Comparison of ENCODE assay signal across 26 mouse cellular contexts in the genomic region with DNA sequence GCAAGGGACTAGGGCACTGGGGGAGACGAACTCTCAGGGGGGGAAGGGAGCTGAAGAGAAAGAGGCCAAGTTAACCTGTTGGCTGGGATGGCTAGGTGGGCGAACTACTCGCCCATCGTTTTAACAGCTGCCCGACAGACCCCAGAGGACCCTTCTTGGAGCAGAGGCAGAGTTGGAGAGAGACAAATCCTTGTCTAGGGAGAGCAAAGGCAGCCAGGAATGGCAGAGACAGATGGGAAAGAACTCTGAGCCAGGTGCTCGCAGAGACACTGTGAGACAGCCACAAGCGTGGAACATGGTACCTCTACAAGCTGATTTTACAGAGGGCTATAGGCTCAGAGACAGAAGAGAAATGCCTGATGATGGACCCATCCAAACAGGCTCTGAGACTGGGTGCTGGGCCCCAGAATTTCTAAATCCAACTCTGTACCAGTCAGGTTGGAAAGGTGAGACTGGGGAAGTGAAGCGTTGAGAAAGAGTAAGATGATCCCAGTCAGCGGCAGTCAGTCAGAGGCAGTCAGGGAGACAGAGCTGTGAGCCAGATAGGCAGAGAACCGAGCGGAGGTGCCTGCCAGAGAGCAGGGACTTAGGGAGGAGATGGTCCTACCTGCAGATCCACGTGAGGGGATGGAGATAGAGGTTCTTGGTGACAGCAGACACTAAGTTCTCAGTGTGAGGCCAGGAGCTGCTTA. TPM values are rescaled to one million over a fixed set of nuclear protein-coding genes. Genes with fewer than 3 reads are reported as not detected.
A peak's percentile ranks its signal among the peaks of the same experiment; 100 is the strongest.
DNase-seq lines count a peak whose midpoint lies in the region; ATAC-seq and TF ChIP-seq lines count a peak whose summit lies in the region.
"Had no signal": no experiment of that assay in that cellular context is flagged by ENCODE, and none has a peak within 500 bp of the region (broad histone marks: within the 10 kb centered on the region; RNA-seq: fewer than 3 reads in every experiment).

A gene (minus strand): TSS at position 667 of the 692 bp plus-strand sequence.

- H3K27me3 ChIP-seq in forebrain, embryonic 16.5 days (replicated peaks; ENCODE audit: control insufficient read depth, insufficient read depth, low read length), result peaks cover 19% of the 10 kb centered on the region
- peaks cover 35% of the 10 kb centered on the region for H3K27me3 ChIP-seq in forebrain, embryonic 11.5 days (ENCODE audit: control insufficient read depth, insufficient read depth, low read length)
- H3K27me3 ChIP-seq in thymus, adult 2 months (ENCODE audit: control insufficient read depth, insufficient read depth, low read length), result peaks cover 3% of the 10 kb centered on the region; the same call in 1 of the 2 replicates
- H3K27me3 ChIP-seq in stomach, postnatal 0 days (ENCODE audit: control insufficient read depth, insufficient read depth, low read length), result peaks cover 8% of the 10 kb centered on the region; the same call in 1 of the 2 replicates

- TF ChIP-seq CTCF in thymus, adult 2 months (IDR thresholded peaks at IDR 0.05; ENCODE audit: borderline replicate concordance, control insufficient read depth, extremely low read depth, insufficient read depth, low read length, poor library complexity), result no peak
- TF ChIP-seq CTCF in stomach, postnatal 0 days (IDR thresholded peaks at IDR 0.05; ENCODE audit: low read depth), result no peak

- no peak within 1 kb of the TSS for H3K4me3 ChIP-seq in forebrain, embryonic 16.5 days (replicated peaks; ENCODE audit: low read length)
- no peak within 1 kb of the TSS for H3K4me3 ChIP-seq in forebrain, embryonic 11.5 days (ENCODE audit: low read depth, low read length)
- no peak within 1 kb of the TSS for H3K4me3 ChIP-seq in thymus, adult 2 months (ENCODE audit: control insufficient read depth, insufficient read depth, low read length)
- 0 out of 2 replicates have a peak within 1 kb of the TSS, but pooled peaks have one; percentile 13 for H3K4me3 ChIP-seq in stomach, postnatal 0 days (ENCODE audit: low read depth, low read length)
- H3K4me3 ChIP-seq: embryonic facial prominence, embryonic 12.5 days; heart, embryonic 15.5 days had no signal

- WGBS in forebrain, embryonic 16.5 days, result 46% methylated on average over 12 of the region's 12 CpGs
- 49% methylated on average over 12 of the region's 12 CpGs for WGBS in forebrain, embryonic 11.5 days
- WGBS in thymus, adult 2 months, result 78% methylated on average over 12 of the region's 12 CpGs
- 55% methylated on average over 12 of the region's 12 CpGs for WGBS in stomach, postnatal 0 days

- H3K36me3 ChIP-seq in forebrain, embryonic 16.5 days (ENCODE audit: control insufficient read depth, insufficient read depth), result no peaks in the 10 kb centered on the region
- H3K36me3 ChIP-seq in forebrain, embryonic 11.5 days (ENCODE audit: control insufficient read depth, insufficient read depth, low read length), result peaks cover 2% of the 10 kb centered on the region; the same call in 1 of the 2 replicates
- H3K36me3 ChIP-seq in thymus, adult 2 months (ENCODE audit: control insufficient read depth, insufficient read depth, low read length), result no peaks in the 10 kb centered on the region
- no peaks in the 10 kb centered on the region for H3K36me3 ChIP-seq in stomach, postnatal 0 days (ENCODE audit: control insufficient read depth, insufficient read depth, low read length)
- H3K36me3 ChIP-seq: heart, embryonic 15.5 days had no signal

- peak; percentile 21; the same call in 1 of the 2 replicates for ATAC-seq in forebrain, embryonic 16.5 days
- ATAC-seq in forebrain, embryonic 11.5 days (replicated peaks; ENCODE audit: low FRiP score), result no peak
- ATAC-seq in stomach, postnatal 0 days (ENCODE audit: low FRiP score, low TSS enrichment), result no peak
- ATAC-seq: forebrain, embryonic 14.5 days; midbrain, embryonic 13.5 days had no signal

- no peak within 1 kb of the TSS for H3K9ac ChIP-seq in forebrain, embryonic 16.5 days (replicated peaks; ENCODE audit: low read depth, low read length)
- H3K9ac ChIP-seq in forebrain, embryonic 11.5 days (ENCODE audit: low read length), result no peak within 1 kb of the TSS
- peak within 1 kb of the TSS; percentile 23; the same call in 1 of the 2 replicates for H3K9ac ChIP-seq in stomach, postnatal 0 days (ENCODE audit: low read length)
- H3K9ac ChIP-seq: embryonic facial prominence, embryonic 12.5 days; heart, embryonic 15.5 days; lung, embryonic 14.5 days; midbrain, embryonic 13.5 days had no signal

- TF ChIP-seq POLR2A in thymus, adult 2 months (IDR thresholded peaks at IDR 0.05; ENCODE audit: control insufficient read depth, extremely low read depth, insufficient read depth, low read length, poor library complexity), result no peak

- no peak within 1 kb of the TSS for H3K4me2 ChIP-seq in forebrain, embryonic 16.5 days (ENCODE audit: low read length)
- H3K4me2 ChIP-seq in forebrain, embryonic 11.5 days (ENCODE audit: low read depth, low read length, severe bottlenecking), result no peak within 1 kb of the TSS
- no peak within 1 kb of the TSS for H3K4me2 ChIP-seq in stomach, postnatal 0 days (replicated peaks; ENCODE audit: low read depth)
- H3K4me2 ChIP-seq: liver, embryonic 11.5 days; midbrain, embryonic 13.5 days had no signal

- TF ChIP-seq EP300 in stomach, postnatal 0 days (optimal IDR thresholded peaks at IDR 0.05), result no peak

- no peaks in the 10 kb centered on the region for H3K9me3 ChIP-seq in forebrain, embryonic 16.5 days (ENCODE audit: control insufficient read depth, low read length)
- H3K9me3 ChIP-seq in forebrain, embryonic 11.5 days (ENCODE audit: control insufficient read depth, low read length), result no peaks in the 10 kb centered on the region
- H3K9me3 ChIP-seq in stomach, postnatal 0 days (ENCODE audit: control insufficient read depth, low read length), result no peaks in the 10 kb centered on the region
- H3K9me3 ChIP-seq: embryonic facial prominence, embryonic 12.5 days; G1E; heart, embryonic 15.5 days; midbrain, embryonic 13.5 days had no signal

- no peak for DNase-seq in forebrain, embryonic 11.5 days (ENCODE audit: low spot score)
- DNase-seq in thymus, adult 2 months, result no peak
- DNase-seq in thymus, postnatal 36 days, result no peak
- DNase-seq in cerebellum, postnatal 10 days, result peak; percentile 81
- no peak for DNase-seq in stomach, postnatal 0 days (ENCODE audit: low spot score)
- DNase-seq in gastrocnemius, postnatal 36 days, result no peak
- DNase-seq: gastrocnemius, adult 2 months; heart, adult 18-20 months; kidney, adult 9 months; lung, embryonic 14.5 days; thymus, postnatal 14 days had no signal

- intact Hi-C loops in gastrocnemius, postnatal 36 days (cut with DNase I), result no loop called here

- H3K4me1 ChIP-seq in forebrain, embryonic 16.5 days (replicated peaks; ENCODE audit: control insufficient read depth, insufficient read depth, low read length), result peaks cover 9% of the 10 kb centered on the region
- peaks cover 2% of the 10 kb centered on the region; the same call in 1 of the 2 replicates for H3K4me1 ChIP-seq in forebrain, embryonic 11.5 days (replicated peaks; ENCODE audit: control insufficient read depth, insufficient read depth, low read length)
- no peaks in the 10 kb centered on the region for H3K4me1 ChIP-seq in thymus, adult 2 months (replicated peaks; ENCODE audit: control insufficient read depth, insufficient read depth, low read length)
- no peaks in the 10 kb centered on the region for H3K4me1 ChIP-seq in stomach, postnatal 0 days (replicated peaks; ENCODE audit: control insufficient read depth, insufficient read depth)

- H3K27ac ChIP-seq in forebrain, embryonic 16.5 days (ENCODE audit: low read length), result no peak within 1 kb of the TSS
- no peak within 1 kb of the TSS for H3K27ac ChIP-seq in forebrain, embryonic 11.5 days (ENCODE audit: low read depth, low read length)
- H3K27ac ChIP-seq in thymus, adult 2 months (ENCODE audit: control insufficient read depth, insufficient read depth, low read length), result no peak within 1 kb of the TSS
- H3K27ac ChIP-seq in stomach, postnatal 0 days (replicated peaks), result peak within 1 kb of the TSS; percentile 61
- H3K27ac ChIP-seq: embryonic facial prominence, embryonic 12.5 days; gastrocnemius, adult 2 months; heart, embryonic 15.5 days; macrophage; midbrain, embryonic 13.5 days had no signal

RNA-seq across cellular contexts. Expression of the gene that starts here (rescaled TPM):
- polyA plus RNA-seq in forebrain, embryonic 16.5 days (2015; fragmentation: Nextera tagmentation; extraction: Ambion mirVana), result 0.50 TPM in 1 of 2 replicates, not detected in the other
- polyA plus RNA-seq in forebrain, embryonic 11.5 days (2014; fragmentation: Nextera tagmentation; extraction: Ambion mirVana), result 0.28 TPM in 1 of 2 replicates, not detected in the other
- polyA plus RNA-seq in thymus, adult 2 months (2012; rRNA removed), result 13.4 and 20.6 TPM in 2 replicates
- polyA plus RNA-seq in stomach, postnatal 0 days (2015; fragmentation: Nextera tagmentation; extraction: Ambion mirVana), result 4,615 and 4,883 TPM in 2 replicates
- not detected for total RNA-seq in gastrocnemius, postnatal 36 days (2021)
- total RNA-seq: common myeloid progenitor, adult 5-6 weeks; G1E; gastrocnemius, adult 2 months; heart, adult 18-20 months; hematopoietic stem cell, adult 5-6 weeks; layer of hippocampus, postnatal 25 days; left cerebral cortex, postnatal 25 days; neutrophil, adult 5-6 weeks had no signal
- polyA plus RNA-seq: forebrain, embryonic 14.5 days; G1E; intestine, embryonic 14.5 days; large intestine, adult 2 months; liver, embryonic 11.5 days; lung, embryonic 14.5 days; macrophage had no signal

Comparison
In these comparisons a context has a peak if more than half of its experiments do, and no peak if none do; other contexts are left out.
1. RNA of the gene that starts here (polyA plus RNA-seq): 4,615 to 4,883 TPM in stomach, postnatal 0 days; 13.4 to 20.6 TPM in thymus, adult 2 months, 0.28 TPM in forebrain, embryonic 11.5 days and 0.50 TPM in forebrain, embryonic 16.5 days; every median in the first group is over 100 times any median in the second.
2. Peak in ATAC-seq in forebrain, embryonic 16.5 days; RNA of the gene not detected or under 1 TPM.
3. DNase-seq: peak in cerebellum, postnatal 10 days (2 of 2); none in forebrain, embryonic 11.5 days (single experiment), thymus, adult 2 months (single experiment), thymus, postnatal 36 days (0 of 2), stomach, postnatal 0 days (single experiment) and gastrocnemius, postnatal 36 days (0 of 2).